Mouse (Mus musculus): ENCODE measurements at regions not wholly inside any gene's neighbourhood (a gene's known extent, or its start where the extent isn't known, plus 50 kb on each side); places are given as distances from the start of the nearest gene placed in this dataset. TPM values are rescaled to one million over a fixed set of nuclear protein-coding genes. Genes with fewer than 3 reads are reported as not detected.
A peak's percentile ranks its signal among the peaks of the same experiment; 100 is the strongest.

DNA sequence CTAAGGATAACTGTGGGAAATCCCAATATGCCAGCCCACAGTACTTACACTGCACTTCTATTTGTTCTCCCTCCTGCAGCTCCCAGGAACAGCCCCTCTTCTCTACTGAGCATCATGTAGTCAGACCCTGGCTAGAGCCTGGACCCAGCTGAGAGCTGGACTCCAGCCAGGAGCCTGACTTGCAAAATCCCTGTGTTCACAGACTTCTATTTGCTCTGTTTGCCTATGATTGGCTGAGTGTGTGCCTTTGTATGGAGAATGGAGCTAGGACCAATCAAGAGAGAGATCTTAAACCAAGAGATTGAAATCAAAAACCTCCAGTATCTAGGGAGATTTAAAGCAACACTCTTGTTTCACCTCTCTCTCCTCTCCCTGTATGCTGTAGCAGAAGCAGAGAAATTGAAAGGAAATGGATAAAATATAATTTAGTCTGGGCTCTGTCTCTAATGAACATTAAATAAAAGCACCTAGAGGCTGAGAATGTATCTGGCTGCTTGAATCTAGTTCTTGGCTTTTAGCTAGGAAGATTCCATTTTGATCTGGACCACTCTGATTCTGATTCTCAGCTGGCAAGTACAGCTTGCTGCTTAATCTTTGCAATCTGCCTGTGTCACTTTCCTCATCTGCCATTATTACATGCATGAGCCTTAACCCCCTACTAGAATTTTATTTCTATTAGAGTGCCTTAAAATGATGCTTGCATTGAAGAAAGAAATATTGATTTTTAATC, 261.1 kb upstream of the Ndn start:
- H3K4me3 ChIP-seq (replicated peaks; ENCODE audit: low read depth, low read length) = no peak overlapping the region
- no peaks in the 10 kb centered on the region for H3K36me3 ChIP-seq (ENCODE audit: insufficient read depth, low read length)
- ATAC-seq (replicated peaks; ENCODE audit: low FRiP score, low read depth) (no peak), DNase-seq (ENCODE audit: low spot score) (peak; percentile 3)
- no peak overlapping the region for H3K9ac ChIP-seq (ENCODE audit: low read depth, low read length)
- no peak for TF ChIP-seq CTCF (IDR thresholded peaks at IDR 0.05; ENCODE audit: low read depth)
- no peaks in the 10 kb centered on the region for H3K27me3 ChIP-seq (ENCODE audit: insufficient read depth, low read length)
- no peaks in the 10 kb centered on the region for H3K4me1 ChIP-seq (replicated peaks; ENCODE audit: insufficient read depth, low read length)
- H3K27ac ChIP-seq = no peak overlapping the region
- no peak overlapping the region for H3K4me2 ChIP-seq (ENCODE audit: low read length)
- no peaks in the 10 kb centered on the region for H3K9me3 ChIP-seq (replicated peaks; ENCODE audit: low read length)

Small RNA genes lying in the stretch of these regions (microRNA-seq; reads per million reads assigned to microRNA genes)
- gene Gm24923 (not detected), gene Mir344-2 (not detected), gene Mir344f (not detected), gene Mir344g (not detected), gene Mir344i (not detected)

All from kidney, postnatal 0 days (tissue).